Mouse (Mus musculus) spleen, postnatal 14 days (tissue): Measurements from ENCODE around the gene Sypl.

Experiments used
- DNase-seq, 2 experiments: peaks; one replicate each; pipeline ENCODE4 v3.0.0; 2021 to 2022; ENCODE audit warnings: low spot score in 2 of 2

Gene Sypl

DNA sequence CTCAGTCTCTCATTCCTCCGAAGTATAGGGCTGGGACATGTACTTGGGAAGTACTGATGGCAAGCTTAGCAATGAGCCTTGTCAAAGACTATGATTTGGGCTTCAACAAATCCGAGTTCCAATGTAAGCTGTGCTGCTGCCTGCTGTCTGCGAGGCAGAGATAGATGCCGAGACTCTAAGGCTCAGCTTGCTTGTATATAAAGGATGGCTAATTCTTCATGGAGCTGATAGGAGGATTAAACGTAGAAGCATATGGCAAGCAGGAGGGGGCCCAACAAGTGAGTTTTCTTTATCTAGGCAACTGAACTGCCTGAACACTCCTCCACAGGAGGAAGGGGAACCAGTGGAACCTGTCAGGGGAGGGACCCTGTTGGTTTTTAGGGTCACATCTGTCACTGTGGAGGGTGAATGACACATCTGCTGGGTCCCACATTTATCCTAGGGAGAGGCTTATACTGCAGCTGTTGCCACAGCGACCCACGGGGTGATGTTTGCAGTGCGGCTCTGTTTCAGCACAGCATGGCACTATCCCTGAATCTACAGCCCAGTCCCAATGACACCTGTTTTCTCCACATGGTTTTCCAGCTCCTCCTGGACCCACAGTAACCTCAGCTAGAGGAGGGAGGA is 49.8 kb downstream of the Sypl start:
- no peak for DNase-seq

DNA sequence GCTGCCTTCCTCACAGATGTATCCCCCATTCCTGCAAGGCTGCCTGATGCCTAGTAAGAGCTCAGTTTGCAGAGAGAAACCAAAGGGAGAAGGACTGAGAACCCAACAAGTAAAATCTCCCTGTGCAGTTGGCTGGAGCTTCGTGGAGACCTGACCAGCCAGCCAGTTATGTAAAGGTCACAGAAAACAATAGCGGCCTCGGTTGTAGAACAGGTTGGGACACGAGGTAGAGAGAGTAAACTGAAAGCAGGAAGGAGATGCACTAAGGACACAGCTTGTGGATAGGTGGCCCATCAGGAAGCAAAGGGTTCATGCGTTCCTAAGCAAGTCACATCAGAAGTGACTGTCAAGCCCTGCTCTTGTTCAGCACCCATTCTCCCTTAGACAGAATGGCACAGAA is 52.2 kb downstream of the Sypl start:
- no peak for DNase-seq

DNA sequence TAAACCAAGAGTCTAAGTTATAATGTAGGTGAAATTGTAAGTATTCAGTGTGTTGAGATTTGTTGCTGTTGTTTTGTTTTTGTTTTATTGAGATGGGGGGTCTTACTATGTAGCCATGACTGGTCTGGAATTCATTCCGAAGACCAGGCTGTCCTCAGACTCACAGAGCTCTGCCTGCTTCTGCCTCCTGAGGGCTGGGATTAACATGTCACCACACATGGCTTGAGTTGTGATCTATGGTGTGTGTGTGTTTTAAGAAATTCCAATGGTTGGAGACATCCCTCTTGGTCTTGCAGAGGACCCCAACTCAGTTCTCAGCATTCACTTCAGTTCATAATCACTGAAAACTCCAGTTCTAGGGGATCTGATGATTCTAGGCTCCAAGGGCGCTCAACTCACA is 53.5 kb downstream of the Sypl start:
- no peak for DNase-seq

DNA sequence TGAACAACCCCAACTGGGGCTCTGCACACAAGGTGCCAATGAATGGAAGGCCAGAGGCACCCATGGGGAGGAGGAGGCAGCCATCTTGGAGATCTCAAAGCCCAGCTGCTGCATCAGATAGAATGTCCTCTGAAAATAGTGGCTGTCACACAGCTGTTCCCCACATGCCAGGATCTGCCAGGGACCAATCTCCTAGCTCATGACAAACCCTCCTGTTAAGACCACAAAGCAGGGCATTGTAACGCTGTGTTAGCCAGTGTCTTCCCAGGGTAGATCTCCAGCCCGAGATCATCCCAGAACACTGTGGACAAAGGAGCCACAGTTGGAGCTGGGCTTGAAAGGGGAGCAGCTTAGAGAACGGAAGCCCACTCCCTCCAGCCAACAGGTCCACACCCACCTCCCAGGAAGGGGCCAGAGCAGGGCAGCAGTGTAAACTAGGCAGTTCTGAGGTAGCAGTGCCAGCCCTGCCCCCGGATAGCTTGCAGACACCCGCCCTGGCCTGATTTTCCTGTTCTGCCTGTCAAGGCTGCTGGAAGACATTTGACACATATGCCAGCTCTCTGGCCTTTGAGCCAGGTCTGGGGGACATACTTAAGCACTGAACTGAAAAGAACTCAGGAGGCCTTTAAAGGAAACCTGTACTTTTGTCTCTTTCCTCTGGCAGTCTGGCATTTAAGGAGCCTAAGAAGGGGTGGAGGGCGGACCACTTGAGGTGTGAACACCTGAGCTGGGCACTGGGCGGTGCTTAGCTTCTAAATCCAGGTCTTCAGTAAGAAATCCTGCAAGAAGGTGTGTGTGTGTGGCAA is 54.8 kb downstream of the Sypl start:
- DNase-seq = no peak

DNA sequence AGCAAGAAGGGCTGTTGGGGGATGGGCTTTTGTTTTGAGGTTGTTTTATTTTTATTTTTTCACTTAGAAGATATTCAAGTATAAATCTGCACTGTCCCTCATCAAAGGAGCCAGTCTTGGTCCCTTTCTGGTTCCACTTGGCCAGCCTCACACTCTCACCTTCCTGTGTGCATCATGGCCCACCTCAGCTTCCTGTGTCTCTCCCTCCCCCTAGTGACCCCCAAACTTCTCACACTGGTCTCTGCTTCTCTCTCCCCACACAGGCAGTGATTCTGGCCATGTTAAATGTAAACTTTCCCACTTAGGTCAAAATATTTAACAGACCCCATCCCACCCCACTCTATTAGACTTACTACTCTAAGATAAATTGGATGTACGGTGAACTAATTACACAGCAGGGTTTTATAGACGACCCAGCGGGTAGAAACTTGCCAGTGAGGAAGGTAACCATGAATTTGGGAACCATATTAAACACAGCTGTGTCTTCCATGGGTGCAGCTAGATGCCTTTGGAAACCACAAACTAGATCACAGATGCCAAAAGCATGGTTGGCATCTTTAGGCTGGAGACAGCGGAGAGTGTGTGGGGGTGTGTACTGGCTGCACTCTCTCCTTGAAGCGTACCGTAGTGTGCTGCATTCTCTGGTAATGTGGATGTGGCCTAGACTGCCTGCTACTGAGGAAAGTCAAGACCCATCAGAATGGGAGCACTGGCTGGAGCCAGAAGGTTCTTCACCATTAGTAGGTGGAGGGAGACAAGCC is 55.7 kb downstream of the Sypl start:
- no peak for DNase-seq

DNA sequence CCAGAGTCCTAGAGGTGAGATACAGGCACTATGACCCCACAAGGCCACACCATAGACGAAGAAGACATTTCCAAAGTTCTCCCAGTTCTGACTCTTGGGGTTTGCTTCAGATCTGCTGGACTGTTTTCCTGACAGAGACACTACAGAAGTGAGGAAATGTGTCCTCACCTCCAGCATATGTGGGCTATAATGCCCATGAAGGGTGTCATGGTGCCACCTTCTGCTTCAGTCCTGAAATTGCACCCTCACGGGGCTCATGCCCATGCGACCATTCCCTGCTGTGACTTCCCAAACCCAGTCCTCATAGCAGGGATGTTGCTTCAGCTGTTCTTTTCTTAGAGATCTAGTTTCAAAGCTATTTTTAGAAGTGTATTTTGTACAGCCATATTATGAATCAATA is 56.3 kb downstream of the Sypl start:
- DNase-seq = peak; percentile 15 to 49

DNA sequence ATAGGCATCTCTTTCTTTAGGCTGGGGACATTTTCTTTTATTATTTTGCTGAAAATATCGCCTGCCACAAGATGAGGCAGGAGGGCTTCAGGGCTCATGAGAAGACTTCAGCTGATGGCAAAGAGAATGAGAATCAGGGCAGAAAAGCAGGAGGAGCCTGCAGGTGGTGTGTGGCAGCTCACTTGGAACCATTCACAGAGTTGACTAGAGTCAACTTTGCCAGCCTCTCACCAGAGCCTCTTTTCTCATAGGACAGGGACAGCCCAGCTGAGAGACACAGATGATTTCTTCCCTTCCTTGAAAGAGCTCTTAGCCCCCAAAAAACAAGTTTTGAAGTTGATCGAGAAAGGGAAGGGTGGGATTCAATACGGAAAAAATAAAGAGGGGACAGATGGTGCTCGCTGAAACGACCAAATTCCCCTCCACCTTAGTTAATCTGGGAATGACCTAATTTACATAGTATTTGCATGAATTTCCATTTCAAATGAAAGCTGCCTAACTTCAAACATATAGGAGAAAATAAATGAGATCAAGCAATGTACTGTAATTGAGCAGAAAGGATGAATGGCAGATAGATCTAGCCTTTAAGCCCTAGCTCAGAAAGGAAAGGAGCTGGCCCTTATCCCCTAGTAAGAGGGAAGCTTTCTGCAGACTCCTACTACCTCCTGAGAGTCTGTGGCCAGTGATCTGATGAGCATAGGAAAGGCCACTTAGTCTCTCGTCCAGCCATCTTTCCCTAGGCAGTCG is 60.5 kb downstream of the Sypl start:
- DNase-seq = no peak

DNA sequence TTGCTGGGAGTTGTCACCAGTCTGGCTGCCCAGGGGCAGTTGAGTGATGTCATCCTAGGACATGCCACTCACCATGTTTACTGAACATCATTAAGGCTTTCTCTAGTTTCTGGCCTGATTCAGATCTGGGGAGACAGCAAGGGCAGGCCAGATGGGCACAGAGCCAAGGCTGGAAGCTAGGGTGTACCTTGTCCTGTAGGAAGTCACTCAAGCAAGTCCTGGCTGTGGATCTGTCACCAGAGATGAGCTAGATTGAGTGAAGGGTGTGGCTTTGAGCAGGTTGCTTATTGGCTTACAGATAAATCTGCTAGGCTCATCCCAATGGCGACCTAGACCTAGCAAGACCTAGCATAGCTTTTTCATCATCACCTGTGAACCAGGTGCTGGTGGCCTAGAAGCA is 61.4 kb downstream of the Sypl start:
- no peak for DNase-seq

DNA sequence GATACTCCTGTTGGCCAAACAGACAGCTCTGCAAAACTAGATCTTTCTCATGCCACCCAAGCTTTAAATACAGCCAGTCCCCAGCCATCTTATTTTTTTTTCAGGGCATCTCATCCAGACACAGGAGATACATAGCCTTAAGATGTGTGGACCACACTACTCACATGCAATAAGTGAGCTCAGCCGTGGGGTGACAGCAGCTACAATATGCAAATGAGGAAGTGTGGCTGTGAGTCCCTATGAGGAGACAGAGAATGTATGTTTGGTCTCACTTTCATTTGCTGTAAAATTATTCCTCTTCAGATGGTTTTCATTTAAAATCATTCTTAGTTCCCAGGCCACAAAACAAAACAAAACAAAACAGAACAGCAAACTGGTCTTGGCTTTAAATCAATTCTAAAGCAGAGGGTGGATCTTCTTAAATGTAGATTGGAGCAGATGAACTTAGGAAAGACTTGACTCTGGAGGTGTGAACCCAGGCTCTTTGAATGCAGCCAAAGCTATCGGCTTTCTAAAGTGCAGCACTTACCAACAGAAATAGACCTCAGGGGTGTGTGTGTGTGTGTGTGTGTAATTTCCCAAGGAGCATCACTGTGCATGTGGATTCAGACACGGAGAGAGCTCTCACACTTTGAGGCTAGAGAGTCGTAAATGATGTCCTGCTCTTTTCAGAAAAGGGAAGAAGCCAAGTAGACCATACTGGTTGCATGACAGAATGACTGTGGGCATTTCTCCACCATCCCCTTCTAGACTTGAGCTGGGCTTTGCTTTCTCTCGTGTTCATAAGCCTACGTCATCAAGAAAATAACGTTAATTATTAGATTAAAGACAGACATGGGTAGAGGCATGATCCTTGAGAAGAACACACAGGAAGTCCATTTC is 63.4 kb downstream of the Sypl start:
- DNase-seq = no peak

DNA sequence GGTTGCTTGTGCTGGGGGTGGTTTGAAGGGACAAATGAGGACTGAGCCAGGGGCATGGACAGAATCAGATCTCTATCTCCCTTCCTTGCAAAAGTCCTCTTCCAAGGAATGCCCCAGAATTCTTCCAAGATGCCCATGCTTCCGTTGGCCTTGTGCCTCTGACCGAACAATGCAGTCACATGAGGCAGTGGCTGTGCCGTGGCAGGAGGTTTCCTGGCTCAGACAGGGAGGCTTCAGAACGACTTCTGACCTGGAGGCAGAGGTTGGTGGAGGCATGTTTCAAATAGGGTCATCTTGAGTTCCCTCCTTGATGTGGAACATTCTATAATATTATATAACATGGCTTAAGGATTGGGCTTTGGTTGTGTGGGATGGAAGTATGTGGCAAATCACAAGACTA is 64.9 kb downstream of the Sypl start:
- no peak for DNase-seq

DNA sequence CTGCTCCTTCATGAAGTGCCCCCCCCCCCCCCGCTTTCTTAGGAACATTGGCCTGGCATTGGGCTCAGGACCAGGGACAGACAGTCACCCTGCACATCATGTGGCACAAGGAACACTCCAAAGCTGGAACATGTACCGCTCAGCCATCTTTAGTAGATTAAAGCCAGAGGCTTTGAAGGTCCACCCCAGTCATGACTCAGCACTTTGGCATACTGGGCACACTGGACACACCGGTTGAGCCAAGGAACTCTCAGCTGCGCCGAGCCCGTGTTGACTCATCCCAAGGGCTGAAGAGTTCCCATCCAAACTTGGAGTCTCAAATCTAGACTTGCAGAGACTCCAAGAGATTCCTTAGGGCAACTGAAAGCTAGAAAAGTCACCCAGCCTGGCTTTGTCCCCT is 66.3 kb downstream of the Sypl start:
- DNase-seq = no peak

DNA sequence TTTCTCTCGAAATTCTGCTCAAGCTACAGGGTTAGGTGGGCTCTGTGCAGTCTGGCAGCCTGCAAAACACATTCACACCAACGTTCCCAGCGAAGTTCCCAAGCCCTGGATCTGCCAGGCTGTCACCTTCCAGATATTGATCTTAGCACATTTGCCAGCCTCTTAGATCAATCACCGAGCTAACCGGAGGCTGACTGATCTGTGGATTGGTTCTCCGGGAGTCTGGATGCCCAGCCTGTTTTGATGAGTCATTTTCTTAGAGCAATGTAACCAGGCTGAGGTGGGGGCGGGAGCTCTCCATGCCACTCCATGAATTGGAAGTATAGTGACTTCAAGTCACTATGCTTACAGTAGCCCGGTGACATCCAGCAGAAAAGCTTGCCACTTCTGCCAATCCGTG is 67.4 kb downstream of the Sypl start:
- no peak for DNase-seq

DNA sequence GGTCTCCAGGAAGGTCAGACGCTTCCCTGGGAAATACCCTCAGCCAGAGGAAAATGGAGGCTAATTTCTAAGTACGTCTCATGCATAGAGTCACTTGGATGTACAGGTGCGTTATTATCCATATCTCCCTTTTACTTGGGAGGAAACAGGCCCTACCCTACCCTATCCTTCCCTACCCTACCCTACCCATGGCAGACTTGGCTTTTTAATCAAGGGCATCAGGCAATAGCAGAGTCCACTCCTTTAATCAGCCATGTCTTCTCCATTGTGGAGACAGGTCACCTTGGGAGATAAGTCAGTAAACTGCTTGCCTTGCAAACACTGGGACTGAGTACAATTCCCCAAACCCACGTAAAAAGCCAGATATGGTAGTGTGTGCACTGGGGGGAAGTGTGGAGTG is 68.1 kb downstream of the Sypl start:
- DNase-seq = no peak

DNA sequence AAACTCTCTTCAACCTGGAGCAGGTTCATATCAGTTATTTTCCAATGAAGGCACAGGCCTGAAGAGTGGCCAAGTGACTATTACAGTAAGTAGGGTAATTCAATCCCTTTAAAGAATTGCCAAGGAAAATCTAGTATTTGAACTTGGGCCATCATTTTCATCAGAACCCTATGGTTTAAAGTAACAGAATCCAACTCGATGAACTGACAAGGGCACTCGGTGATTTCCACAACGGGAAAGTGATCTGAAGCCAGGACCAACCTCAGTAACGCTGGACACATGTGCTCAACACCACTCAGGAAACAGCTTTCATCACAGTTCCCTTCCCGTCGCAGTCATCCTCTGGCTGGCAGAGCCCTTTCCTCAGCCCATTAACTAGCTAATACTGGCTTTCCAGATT is 70.8 kb downstream of the Sypl start:
- no peak for DNase-seq

DNA sequence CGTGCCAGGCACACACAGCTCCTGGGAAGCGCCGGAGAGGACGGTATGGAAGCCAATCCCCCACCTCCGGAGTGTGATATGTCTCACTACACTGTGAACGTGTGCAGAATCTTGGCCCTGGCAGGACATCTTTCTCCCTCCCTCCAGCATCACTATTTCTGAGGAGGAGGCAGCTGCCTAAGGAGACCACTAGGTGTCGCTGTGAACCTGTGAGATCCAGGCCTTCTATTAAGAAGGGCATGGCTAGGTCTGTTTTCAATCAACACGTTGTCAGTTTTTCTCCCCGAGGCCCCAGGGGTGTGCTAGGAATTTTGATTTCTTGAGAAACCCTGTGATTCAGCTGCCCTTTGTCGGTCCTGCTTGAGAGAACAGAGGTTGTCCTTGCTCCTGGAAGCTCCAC is 73.4 kb downstream of the Sypl start:
- DNase-seq = peak; percentile 36 to 67

DNA sequence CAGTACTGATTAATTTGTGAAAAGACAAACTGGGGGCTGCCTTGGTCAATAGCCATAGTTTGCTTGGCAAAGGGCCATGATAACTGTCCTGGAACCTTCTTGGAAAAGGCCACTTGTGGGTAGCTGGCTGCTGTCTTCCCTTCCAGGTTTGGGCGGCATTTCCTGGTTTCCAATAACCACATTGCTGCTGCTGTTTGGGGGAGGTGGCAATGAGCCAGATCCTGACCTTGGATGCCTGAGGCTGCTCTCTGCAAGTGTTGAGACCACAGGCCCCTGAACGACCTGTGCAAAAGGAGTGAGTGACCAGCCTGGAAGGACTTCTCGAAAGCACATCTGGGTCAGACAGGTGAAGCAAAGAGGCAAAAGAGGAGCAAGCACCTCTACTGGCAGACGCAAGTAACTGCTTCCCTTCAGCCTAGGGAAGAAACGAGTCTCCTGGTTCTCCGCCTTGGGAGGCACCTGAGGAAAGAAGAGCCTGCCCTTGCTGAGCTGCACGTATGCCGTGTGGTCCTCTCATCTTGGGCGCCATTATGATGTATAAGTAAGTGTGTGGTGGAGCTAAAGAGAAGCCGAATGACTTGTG is 74.5 kb downstream of the Sypl start:
- DNase-seq = no peak

DNA sequence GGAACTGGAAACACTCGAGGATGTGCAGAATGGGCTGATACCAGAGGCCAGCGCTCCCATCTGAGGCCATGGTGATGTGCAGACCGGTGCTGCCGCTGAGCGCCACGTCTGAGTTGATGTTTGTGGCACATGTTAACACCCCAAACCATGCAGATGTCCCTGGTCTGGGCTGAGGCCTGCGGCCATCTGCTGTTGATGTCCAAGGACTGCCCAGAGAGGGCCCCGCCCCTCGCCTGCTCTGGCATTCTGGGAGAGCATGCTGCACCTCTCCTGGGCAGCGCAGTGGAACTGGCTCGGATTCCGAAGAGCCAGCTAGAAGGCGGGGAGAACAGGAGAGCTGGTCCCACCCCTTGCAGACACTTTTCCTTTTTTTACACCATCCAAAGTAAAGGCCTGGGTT is 75.0 kb downstream of the Sypl start:
- no peak for DNase-seq
